Mouse (Mus musculus) right cerebral cortex, postnatal 25 days (tissue): ENCODE results near the gene Olfr104-ps.

Experiments used
- DNase-seq: peaks from one replicate; pipeline ENCODE4 v3.0.0; 2022

Olfr104-ps gene

GRCm38 (mm10) chr17:37359282-37359681, at the start of gene Olfr104-ps:
Gene Olfr104-ps (plus strand): TSS chr17:37359582.
- no peak for DNase-seq

- DNase-seq = no peak
These were observed 49.2 kb upstream of the Olfr104-ps start for GRCm38 (mm10) chr17:37310146-37310699.

GRCm38 (mm10) chr17:37316954-37317353, 42.4 kb upstream of the Olfr104-ps start, which contains the start of gene Olfr102:
Gene Olfr102 (minus strand): TSS chr17:37317054.
- no peak for DNase-seq

GRCm38 (mm10) chr17:37339598-37339997, 19.8 kb upstream of the Olfr104-ps start, which contains the start of gene Olfr103:
Gene Olfr103 (minus strand): TSS chr17:37339698.
- DNase-seq = no peak

- no peak for DNase-seq
These were observed 19.4 kb downstream of the Olfr104-ps start, which contains the start of gene Olfr105-ps for GRCm38 (mm10) chr17:37378733-37379132. Gene Olfr105-ps (plus strand): TSS chr17:37379033.

GRCm38 (mm10) chr17:37390093-37390492, 30.7 kb downstream of the Olfr104-ps start, which contains the start of gene Olfr106-ps:
Gene Olfr106-ps (plus strand): TSS chr17:37390393.
- no peak for DNase-seq

GRCm38 (mm10) chr17:37398926-37399325, 39.5 kb downstream of the Olfr104-ps start, which contains the start of gene Olfr107:
Gene Olfr107 (plus strand): TSS chr17:37399226.
- DNase-seq = no peak

GRCm38 (mm10) chr17:37413380-37413779, 54.0 kb downstream of the Olfr104-ps start:
- no peak for DNase-seq
